Mouse (Mus musculus) ES-E14 (cell line): ENCODE data around the gene Foxd2.

Source experiments
- HCFC1 ChIP-seq: IDR thresholded peaks from 2 replicates; pipeline ENCODE4 v1.6.1; 2012; ENCODE audit warnings: low read length, inconsistent platforms, borderline replicate concordance; ENCODE audit not compliant: insufficient read depth
- ZC3H11A ChIP-seq: IDR thresholded peaks from 2 replicates; pipeline ENCODE4 v1.6.1; 2012; ENCODE audit warnings: low read depth, mild to moderate bottlenecking, inconsistent platforms, low read length, borderline replicate concordance
- ZNF384 ChIP-seq: IDR thresholded peaks from 2 replicates; pipeline ENCODE4 v1.6.1; 2012; ENCODE audit warnings: low read depth, low read length, inconsistent platforms

- TF ChIP-seq ZC3H11A = no peak
- TF ChIP-seq ZNF384 = no peak
- TF ChIP-seq HCFC1 = no peak
Measured at GRCm38 (mm10) chr4:114946416-114946815, 37.7 kb upstream of the Foxd2 start.
